Comparison of ENCODE assay signal across 8 mouse cellular contexts in the genomic region with DNA sequence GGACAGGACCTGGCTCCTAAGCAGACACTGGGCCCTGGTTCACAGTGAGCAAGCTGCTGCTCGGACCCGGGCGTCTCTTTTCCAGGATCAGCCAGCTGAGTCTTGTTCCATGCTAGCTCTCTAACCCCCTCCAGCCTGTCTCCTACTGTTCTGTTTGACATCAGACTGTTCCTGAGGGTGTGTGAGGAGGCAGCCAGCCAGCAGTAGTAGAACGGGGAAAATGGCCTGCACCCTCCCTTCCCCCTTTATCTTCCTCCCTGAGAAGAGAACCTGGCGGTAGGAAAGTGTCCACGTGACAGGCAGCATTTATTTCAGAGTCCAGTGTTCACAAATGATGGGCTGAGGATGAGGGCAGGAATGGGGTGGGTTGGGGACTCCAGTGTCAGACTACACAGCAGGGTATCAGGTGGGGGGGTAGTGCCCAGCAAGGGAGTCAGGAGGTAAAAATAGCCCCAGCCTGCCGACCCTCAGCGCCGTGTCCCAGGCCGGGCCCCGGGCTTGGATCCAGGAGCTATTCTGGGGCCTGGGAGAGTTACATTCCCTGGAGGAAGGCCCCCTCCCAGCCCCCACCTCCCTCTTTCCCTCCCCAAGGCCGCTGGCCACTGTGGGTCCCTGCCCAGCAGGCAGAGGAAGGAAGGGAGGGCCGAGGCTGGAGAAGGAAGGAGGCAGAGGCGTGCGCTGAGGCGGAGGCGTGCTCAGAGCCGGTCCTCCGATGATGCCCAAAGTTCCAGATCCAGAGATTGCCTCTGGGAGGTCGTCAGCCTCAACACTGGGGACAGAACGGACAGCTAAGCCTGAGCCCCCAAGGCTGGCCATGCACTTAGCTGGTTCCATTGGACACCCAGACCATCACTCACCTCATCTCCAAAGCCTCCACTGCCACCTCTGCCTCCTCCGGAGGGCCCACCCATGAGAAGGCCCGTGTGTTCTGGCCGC. TPM values are rescaled to one million over a fixed set of nuclear protein-coding genes. Genes with fewer than 3 reads are reported as not detected.
A peak's percentile ranks its signal among the peaks of the same experiment; 100 is the strongest.
DNase-seq lines count a peak whose midpoint lies in the region; ATAC-seq and TF ChIP-seq lines count a peak whose summit lies in the region.

No protein-coding gene starts in this region.

- no peak for ATAC-seq in intestine, postnatal 0 days

- H3K36me3 ChIP-seq in intestine, postnatal 0 days (ENCODE audit: control insufficient read depth, insufficient read depth) = no peaks in the 10 kb centered on the region; the same call in 1 of the 2 replicates

- H3K27me3 ChIP-seq in intestine, postnatal 0 days (replicated peaks; ENCODE audit: control insufficient read depth, insufficient read depth, low read length) = no peaks in the 10 kb centered on the region

- TF ChIP-seq CTCF in layer of hippocampus, adult 2 months (conservative IDR thresholded peaks at IDR 0.05) = no peak
- TF ChIP-seq CTCF in intestine, postnatal 0 days (IDR thresholded peaks at IDR 0.05; ENCODE audit: low read depth) = no peak

- peaks cover 4% of the 10 kb centered on the region; the same call in 1 of the 2 replicates for H3K4me1 ChIP-seq in intestine, postnatal 0 days (replicated peaks; ENCODE audit: control insufficient read depth, insufficient read depth, low read length)

- no peak overlapping the region for H3K4me3 ChIP-seq in layer of hippocampus, adult 2 months
- no peak overlapping the region for H3K4me3 ChIP-seq in intestine, postnatal 0 days (ENCODE audit: low read depth, low read length)

- H3K9me3 ChIP-seq in intestine, postnatal 0 days (ENCODE audit: control insufficient read depth) = no peaks in the 10 kb centered on the region

- H3K4me2 ChIP-seq in intestine, postnatal 0 days (replicated peaks; ENCODE audit: low read depth) = peak overlapping the region; percentile 18; the same call in 1 of the 2 replicates

- 62% methylated on average over 23 of the region's 24 CpGs for WGBS in intestine, postnatal 0 days

- H3K9ac ChIP-seq in intestine, postnatal 0 days (ENCODE audit: low read depth, low read length) = no peak overlapping the region

- DNase-seq in layer of hippocampus, adult 2 months (ENCODE audit: low spot score in 2 of 2) = no peak
- DNase-seq in layer of hippocampus, postnatal 14 days (ENCODE audit: low spot score in 2 of 2) = no peak
- peak; percentile 72 for DNase-seq in gastrocnemius, postnatal 10 days
- peak; percentile 88 for DNase-seq in lung, postnatal 10 days
- DNase-seq in frontal cortex, adult 2 months (ENCODE audit: extremely low spot score in 1 of 2, low spot score in 1 of 2) = no peak
- no peak for DNase-seq in right cerebral cortex, adult 2 months (ENCODE audit: low spot score in 2 of 2)
- DNase-seq in natural killer cell, adult 2 months (ENCODE audit: low spot score in 2 of 2) = no peak

- peak overlapping the region; percentile 71 for H3K27ac ChIP-seq in layer of hippocampus, adult 2 months
- H3K27ac ChIP-seq in intestine, postnatal 0 days (ENCODE audit: low read depth, low read length) = peak overlapping the region; percentile 54; the same call in 1 of the 2 replicates

RNA-seq across cellular contexts. Expression of a gene that starts 5.8 kb away (rescaled TPM):
- total RNA-seq in layer of hippocampus, adult 2 months (2021) = 1 to 10 TPM; 4.5 to 5.9 TPM
- 10 to 100 TPM; 11.6 to 12.7 TPM for total RNA-seq in layer of hippocampus, postnatal 14 days (2021)
- 10 to 100 TPM; 13.3 to 14.6 TPM for total RNA-seq in gastrocnemius, postnatal 10 days (2021)
- polyA plus RNA-seq in intestine, postnatal 0 days (2015; fragmentation: Nextera tagmentation; extraction: Ambion mirVana) = 93.1 and 94.7 TPM in 2 replicates
- polyA plus RNA-seq in frontal cortex, adult 2 months (2012; rRNA removed) = 7.6 and 7.7 TPM in 2 replicates

RNA-seq across cellular contexts. Expression of a gene that starts 14.7 kb away (rescaled TPM):
- 10 to 100 TPM in 1 of 2 experiments, 1 to 10 TPM in 1; 9.2 to 14.8 TPM for total RNA-seq in layer of hippocampus, adult 2 months (2021)
- total RNA-seq in layer of hippocampus, postnatal 14 days (2021) = 10 to 100 TPM in 1 of 2 experiments, 1 to 10 TPM in 1; 8.8 to 14.0 TPM
- total RNA-seq in gastrocnemius, postnatal 10 days (2021) = 10 to 100 TPM; 60.3 to 68.9 TPM
- polyA plus RNA-seq in intestine, postnatal 0 days (2015; fragmentation: Nextera tagmentation; extraction: Ambion mirVana) = 36.2 and 38.0 TPM in 2 replicates
- 22.2 and 23.0 TPM in 2 replicates for polyA plus RNA-seq in frontal cortex, adult 2 months (2012; rRNA removed)

RNA-seq across cellular contexts. Expression of a gene that starts 40.5 kb away (rescaled TPM):
- not detected for total RNA-seq in layer of hippocampus, adult 2 months (2021)
- not detected for total RNA-seq in layer of hippocampus, postnatal 14 days (2021)
- total RNA-seq in gastrocnemius, postnatal 10 days (2021) = under 1 TPM; 0.38 to 0.59 TPM
- 54.8 and 56.5 TPM in 2 replicates for polyA plus RNA-seq in intestine, postnatal 0 days (2015; fragmentation: Nextera tagmentation; extraction: Ambion mirVana)
- not detected in 2 replicates for polyA plus RNA-seq in frontal cortex, adult 2 months (2012; rRNA removed)

RNA-seq across cellular contexts. Expression of a gene that starts 40.9 kb away (rescaled TPM):
- total RNA-seq in layer of hippocampus, adult 2 months (2021) = 100 to 1,000 TPM; 110 TPM
- 100 to 1,000 TPM; 105 to 115 TPM for total RNA-seq in layer of hippocampus, postnatal 14 days (2021)
- 10 to 100 TPM; 59.3 to 63.3 TPM for total RNA-seq in gastrocnemius, postnatal 10 days (2021)
- polyA plus RNA-seq in intestine, postnatal 0 days (2015; fragmentation: Nextera tagmentation; extraction: Ambion mirVana) = 80.1 and 85.5 TPM in 2 replicates
- 115 and 118 TPM in 2 replicates for polyA plus RNA-seq in frontal cortex, adult 2 months (2012; rRNA removed)

RNA-seq across cellular contexts. Expression of a gene that starts 57.1 kb away (rescaled TPM):
- total RNA-seq in layer of hippocampus, adult 2 months (2021) = 1,000 to 10,000 TPM; 2,242 to 2,264 TPM
- total RNA-seq in layer of hippocampus, postnatal 14 days (2021) = 1,000 to 10,000 TPM; 2,679 to 2,697 TPM
- 100 to 1,000 TPM; 100 to 116 TPM for total RNA-seq in gastrocnemius, postnatal 10 days (2021)
- 435 and 436 TPM in 2 replicates for polyA plus RNA-seq in intestine, postnatal 0 days (2015; fragmentation: Nextera tagmentation; extraction: Ambion mirVana)
- 6,067 and 6,377 TPM in 2 replicates for polyA plus RNA-seq in frontal cortex, adult 2 months (2012; rRNA removed)

Comparison
In these comparisons a context has a peak if more than half of its experiments do, and no peak if none do; other contexts are left out.
1. DNase-seq: peak in gastrocnemius, postnatal 10 days (single experiment) and lung, postnatal 10 days (single experiment); none in layer of hippocampus, adult 2 months (0 of 2), layer of hippocampus, postnatal 14 days (0 of 2), frontal cortex, adult 2 months (0 of 2), right cerebral cortex, adult 2 months (0 of 2) and natural killer cell, adult 2 months (0 of 2).